ENCODE assay signal across 26 mouse cellular contexts in genomic region chr7:95738725-95739245, GRCm38 (mm10).
DNase-seq lines count a peak whose midpoint lies in the region; ATAC-seq and TF ChIP-seq lines count a peak whose summit lies in the region.
"Had no signal": no experiment of that assay in that cellular context is flagged by ENCODE, and none has a peak within 500 bp of the region (broad histone marks: within the 10 kb centered on the region; RNA-seq: fewer than 3 reads in every experiment).

No protein-coding gene starts in this region.

- POLR2A ChIA-PET in Patski (lab: Charles Lee) = no interaction called here

- no peaks in the 10 kb centered on the region for H3K79me2 ChIP-seq in myocyte (ENCODE audit: control insufficient read depth, insufficient read depth)

- ATAC-seq in Patski = peak; percentile 85
- ATAC-seq: CD4-positive, CD25-positive, alpha-beta regulatory T cell, adult 4 months; forebrain, embryonic 14.5 days; forebrain, postnatal 0 days; hindbrain, postnatal 0 days; inflammation-experienced regulatory T-cells, adult 6 months; intestine, embryonic 16.5 days had no signal

- no peak overlapping the region for H3K27ac ChIP-seq in layer of hippocampus, adult 2 months
- H3K27ac ChIP-seq: gastrocnemius, adult 2 months; heart, embryonic 15.5 days; hindbrain, embryonic 14.5 days; hindbrain, postnatal 0 days had no signal

- H3ac ChIP-seq in myocyte (ENCODE audit: control insufficient read depth, insufficient read length) = no peak overlapping the region

- intact Hi-C loops in heart, postnatal 14 days (cut with DNase I) = no loop called here

- CTCF ChIA-PET in Patski (lab: Charles Lee) = no interaction called here

- peak overlapping the region; percentile 40 for H3K4me2 ChIP-seq in myocyte (ENCODE audit: low read depth)
- H3K4me2 ChIP-seq: heart, embryonic 12.5 days; heart, embryonic 15.5 days; hindbrain, embryonic 14.5 days had no signal

- in situ Hi-C loops in Patski (cut with MboI; ENCODE audit: low pct_unique_long_range_greater_than_20kb) = no loop called here

- TF ChIP-seq CTCF in Patski (IDR thresholded peaks at IDR 0.05) = no peak
- no peak for TF ChIP-seq CTCF in layer of hippocampus, adult 2 months (conservative IDR thresholded peaks at IDR 0.05)

- TF ChIP-seq POLR2A in myocyte (IDR thresholded peaks at IDR 0.05; ENCODE audit: insufficient read length, low read depth) = no peak

- no peak overlapping the region for H3K4me3 ChIP-seq in myocyte
- H3K4me3 ChIP-seq in layer of hippocampus, adult 2 months = no peak overlapping the region
- H3K4me3 ChIP-seq: gastrocnemius, adult 2 months; heart, embryonic 12.5 days; heart, embryonic 15.5 days had no signal

- H3K36me3 ChIP-seq in myocyte (ENCODE audit: control insufficient read depth, insufficient read depth) = no peaks in the 10 kb centered on the region
- H3K36me3 ChIP-seq: heart, embryonic 12.5 days; heart, embryonic 15.5 days had no signal

- DNase-seq in heart, adult 11 months = peak; percentile 50
- DNase-seq in heart, postnatal 14 days = no peak
- peak; percentile 67 for DNase-seq in Patski (ENCODE audit: low read depth, low spot score)
- no peak for DNase-seq in adrenal gland, postnatal 25 days
- no peak for DNase-seq in layer of hippocampus, adult 2 months (ENCODE audit: low spot score in 2 of 2)
- DNase-seq: adrenal gland, adult 2 months; B cell, adult 2 months; cerebellum, adult 11-12 months; cerebellum, adult 8-10 months; cerebellum, postnatal 10 days; forebrain, postnatal 0 days; gastrocnemius, adult 2 months; gastrocnemius, postnatal 14 days; heart, adult 18-20 months; heart, postnatal 10 days; heart, postnatal 4 days; kidney, adult 18-20 months had no signal

- H3K27me3 ChIP-seq in Patski (no peaks in the 10 kb centered on the region), myocyte (ENCODE audit: control insufficient read depth, insufficient read depth, insufficient read length) (no peaks in the 10 kb centered on the region)
- H3K27me3 ChIP-seq: heart, embryonic 12.5 days; heart, embryonic 15.5 days had no signal

TF ChIP-seq in myocyte, 11 proteins besides CTCF, POLR2A, EP300 and RAD21:
- TF ChIP-seq MYOG (IDR thresholded peaks at IDR 0.05; ENCODE audit: control insufficient read depth in 1 of 3, insufficient read depth in 1 of 3, insufficient read length in 2 of 3, low read depth in 2 of 3) (no peak), CEBPB (IDR thresholded peaks at IDR 0.05; ENCODE audit: insufficient read depth, poor library complexity, severe bottlenecking) (peak; percentile 56; the same call in 1 of the 2 replicates), E2F4 (IDR thresholded peaks at IDR 0.05; ENCODE audit: insufficient read depth) (no peak), USF1 (IDR thresholded peaks at IDR 0.05; ENCODE audit: low read depth) (peak; percentile 18), TCF12 (IDR thresholded peaks at IDR 0.05; ENCODE audit: insufficient read depth, poor library complexity, severe bottlenecking) (peak; percentile 52), REST (IDR thresholded peaks at IDR 0.05; ENCODE audit: insufficient read depth, insufficient read length) (no peak), MAX (IDR thresholded peaks at IDR 0.05; ENCODE audit: low read depth) (no peak), SRF (IDR thresholded peaks at IDR 0.05; ENCODE audit: control insufficient read depth, insufficient read length, low read depth) (no peak), MYOD1 (IDR thresholded peaks at IDR 0.05; ENCODE audit: control insufficient read depth in 1 of 3, insufficient read length in 2 of 3, low read depth in 2 of 3) (peak in 2 of 3 experiments; percentile 57 to 75), POLR2AphosphoS2 (IDR thresholded peaks at IDR 0.05; ENCODE audit: insufficient read length, low read depth) (no peak), TCF3 (IDR thresholded peaks at IDR 0.05; ENCODE audit: insufficient read length, low read depth) (peak; percentile 7)

Comparison
In these comparisons a context has a peak if more than half of its experiments do, and no peak if none do; other contexts are left out.
1. DNase-seq: peak in heart, adult 11 months (single experiment) and Patski (single experiment); none in heart, postnatal 14 days (0 of 2), adrenal gland, postnatal 25 days (single experiment) and layer of hippocampus, adult 2 months (0 of 2).